Comparison of ENCODE assay signal across 1 mouse cellular context in genomic region chr10:89695194-89695911, GRCm38 (mm10).
A peak's percentile ranks its signal among the peaks of the same experiment; 100 is the strongest.
TF ChIP-seq lines count a peak whose summit lies in the region.

No protein-coding gene starts in this region.

TF ChIP-seq in MEL, 35 proteins besides CTCF, POLR2A, EP300 and RAD21:
- TF ChIP-seq JUND (IDR thresholded peaks at IDR 0.05; ENCODE audit: low read depth, low read length) (no peak), USF2 (IDR thresholded peaks at IDR 0.05; ENCODE audit: borderline replicate concordance in 1 of 2, insufficient read depth in 1 of 2, low read depth in 1 of 2, low read length in 2 of 2) (no peak), POLR2AphosphoS2 (IDR thresholded peaks at IDR 0.05; ENCODE audit: low read length) (peak; percentile 79), TBP (IDR thresholded peaks at IDR 0.05; ENCODE audit: low read depth, low read length) (peak; percentile 84), MYC (IDR thresholded peaks at IDR 0.05; ENCODE audit: low read depth, low read length) (peak; percentile 60; the same call in 1 of the 2 replicates), CHD2 (IDR thresholded peaks at IDR 0.05; ENCODE audit: low read length) (no peak), HCFC1 (IDR thresholded peaks at IDR 0.05; ENCODE audit: low read depth, low read length) (peak; percentile 68), SIN3A (IDR thresholded peaks at IDR 0.05; ENCODE audit: low read length) (peak; percentile 85), USF1 (IDR thresholded peaks at IDR 0.05; ENCODE audit: low read depth, low read length) (no peak), ZNF384 (IDR thresholded peaks at IDR 0.05; ENCODE audit: low read depth, low read length) (no peak), CHD1 (IDR thresholded peaks at IDR 0.05; ENCODE audit: low read depth, low read length) (peak; percentile 57; the same call in 1 of the 2 replicates), ZMIZ1 (IDR thresholded peaks at IDR 0.05; ENCODE audit: low read depth, low read length) (peak; percentile 70; the same call in 1 of the 2 replicates), GATA1 (IDR thresholded peaks at IDR 0.05; ENCODE audit: low read depth, low read length) (no peak), NELFE (IDR thresholded peaks at IDR 0.05; ENCODE audit: low read depth, low read length) (peak; percentile 89), ETS1 (IDR thresholded peaks at IDR 0.05; ENCODE audit: low read depth, low read length) (peak; percentile 65; the same call in 1 of the 2 replicates), MEF2A (IDR thresholded peaks at IDR 0.05; ENCODE audit: extremely low read depth, insufficient replicate concordance, low read depth, low read length, poor library complexity, severe bottlenecking) (no peak), POLR2AphosphoS5 (IDR thresholded peaks at IDR 0.05; ENCODE audit: borderline replicate concordance, low read depth, low read length) (no peak), MAX (IDR thresholded peaks at IDR 0.05; ENCODE audit: low read length) (no peak), KAT2A (conservative IDR thresholded peaks at IDR 0.05; ENCODE audit: low read depth, low read length) (no peak), GABPA (IDR thresholded peaks at IDR 0.05; ENCODE audit: low read depth, low read length) (no peak), BHLHE40 (IDR thresholded peaks at IDR 0.05; ENCODE audit: borderline replicate concordance, low read depth, low read length) (no peak), TCF12 (IDR thresholded peaks at IDR 0.05; ENCODE audit: low read depth, low read length) (peak; percentile 61), E2F4 (IDR thresholded peaks at IDR 0.05; ENCODE audit: borderline replicate concordance, low read depth, low read length) (no peak; the same call in 1 of the 2 replicates), UBTF (IDR thresholded peaks at IDR 0.05; ENCODE audit: borderline replicate concordance, insufficient read depth, low read depth, low read length) (no peak), MAFK (IDR thresholded peaks at IDR 0.05; ENCODE audit: borderline replicate concordance, low read depth, low read length) (no peak; the same call in 1 of the 2 replicates), ZC3H11A (IDR thresholded peaks at IDR 0.05; ENCODE audit: low read depth, low read length) (no peak), SMC3 (IDR thresholded peaks at IDR 0.05; ENCODE audit: low read depth, low read length) (no peak), NRF1 (IDR thresholded peaks at IDR 0.05; ENCODE audit: insufficient read depth, low read depth, low read length, poor library complexity, severe bottlenecking) (peak; percentile 64), ZKSCAN1 (IDR thresholded peaks at IDR 0.05; ENCODE audit: low read depth, low read length) (no peak), MXI1 (IDR thresholded peaks at IDR 0.05; ENCODE audit: low read depth, low read length) (peak; percentile 57), TAL1 (IDR thresholded peaks at IDR 0.05; ENCODE audit: low read length) (peak; percentile 59), MYB (IDR thresholded peaks at IDR 0.05; ENCODE audit: low read depth, low read length) (no peak), ELF1 (IDR thresholded peaks at IDR 0.05; ENCODE audit: low read depth, low read length) (peak; percentile 83), MAZ (IDR thresholded peaks at IDR 0.05; ENCODE audit: low read depth, low read length) (peak; percentile 24; the same call in 1 of the 2 replicates), RCOR1 (IDR thresholded peaks at IDR 0.05; ENCODE audit: low read depth, low read length) (no peak; the same call in none of the 2 replicates)
TF ChIP-seq in MEL: peak in this region for 15.
